Mouse (Mus musculus) telencephalon, adult 2 months (tissue): ENCODE measurements around the gene Ap2a2.
"Not testable (repeated sequence)": the region's sequence is repeated elsewhere in the genome, so short reads cannot be mapped to it uniquely, and the experiment has no call there.

Experiments used
- DNase-seq: peaks from one replicate; pipeline ENCODE4 v3.0.0-alpha.2; 2011; ENCODE audit warnings: low read depth, low spot score

Ap2a2 gene

DNA sequence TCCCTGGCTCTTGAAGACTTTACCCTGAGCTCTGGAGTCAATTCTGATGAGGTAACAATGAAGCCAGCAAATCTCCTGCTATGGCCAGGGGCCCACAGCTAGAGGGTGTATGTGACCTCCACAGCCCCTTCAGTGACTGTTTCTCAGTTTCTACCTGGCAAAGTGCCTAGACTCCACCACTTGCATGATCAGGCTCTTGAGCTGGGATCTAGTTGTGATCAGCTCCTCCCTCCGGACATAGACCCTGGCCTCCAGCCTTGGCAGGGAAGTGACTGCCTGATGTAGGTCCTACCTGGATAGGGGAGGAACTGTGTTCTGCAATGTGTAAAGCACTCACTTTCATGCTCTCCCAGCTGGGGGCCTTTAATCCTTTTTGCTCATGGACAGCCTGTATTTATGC is 98.4 kb downstream of the Ap2a2 start:
- DNase-seq = no peak

DNA sequence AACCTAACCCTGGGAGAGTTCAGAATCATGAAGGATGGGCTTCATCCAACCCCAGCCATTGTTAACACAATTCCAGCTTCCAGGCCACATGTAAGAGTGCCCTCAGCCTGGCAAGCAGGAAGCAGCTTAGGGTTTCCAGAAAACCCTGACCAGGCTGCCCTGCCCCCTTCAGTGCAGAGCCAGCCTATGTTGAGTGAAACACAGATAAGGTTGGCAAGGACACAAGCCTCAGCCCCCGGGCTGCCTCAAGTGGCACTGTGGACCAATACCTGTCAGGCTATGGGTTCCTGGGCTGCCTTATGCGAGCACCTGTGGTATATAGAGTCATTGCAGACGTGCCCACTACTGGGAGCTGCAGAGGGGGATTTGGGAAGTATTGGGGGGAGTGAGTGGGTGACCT is 99.5 kb downstream of the Ap2a2 start:
- DNase-seq = no peak

DNA sequence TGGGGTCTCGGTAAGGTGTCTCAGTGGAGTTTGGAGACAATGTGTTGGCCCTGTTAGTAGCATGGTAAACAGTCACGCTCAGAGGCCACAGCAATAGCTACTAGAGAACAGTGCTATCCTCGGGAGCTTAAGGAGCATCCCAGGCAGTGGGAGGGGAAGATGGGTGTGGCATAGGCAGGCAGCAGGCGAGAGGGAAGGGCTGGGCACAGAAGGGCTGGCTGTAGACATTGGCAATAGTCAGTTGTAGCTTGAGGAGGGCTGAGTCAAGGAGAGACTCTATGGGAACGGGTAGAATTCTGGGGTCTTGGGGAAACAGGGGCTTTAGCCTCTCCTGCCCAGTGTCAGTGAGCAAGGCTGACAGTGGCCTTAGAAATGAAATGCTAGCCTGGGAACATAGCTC is 100.2 kb downstream of the Ap2a2 start:
- DNase-seq = no peak

DNA sequence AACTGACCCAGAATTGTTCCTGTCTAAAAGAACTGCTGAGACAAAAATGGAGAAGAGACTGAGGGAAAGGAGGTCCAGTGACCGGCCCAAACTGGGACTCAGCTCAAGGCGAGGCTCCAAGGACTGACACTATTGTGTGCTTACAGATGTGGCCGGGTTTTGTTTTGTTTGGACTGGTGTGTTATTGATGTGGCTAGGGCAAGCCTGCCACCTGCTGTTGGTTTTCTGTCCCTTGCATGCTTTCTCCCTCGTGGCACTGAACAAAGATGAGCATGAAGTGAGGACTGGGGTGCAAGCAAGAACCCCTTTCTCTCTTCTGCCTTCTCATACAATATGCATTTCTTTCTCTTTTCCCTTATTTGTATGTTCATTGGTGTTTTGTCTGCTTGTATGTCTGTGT is 104.2 kb downstream of the Ap2a2 start:
- no peak for DNase-seq

DNA sequence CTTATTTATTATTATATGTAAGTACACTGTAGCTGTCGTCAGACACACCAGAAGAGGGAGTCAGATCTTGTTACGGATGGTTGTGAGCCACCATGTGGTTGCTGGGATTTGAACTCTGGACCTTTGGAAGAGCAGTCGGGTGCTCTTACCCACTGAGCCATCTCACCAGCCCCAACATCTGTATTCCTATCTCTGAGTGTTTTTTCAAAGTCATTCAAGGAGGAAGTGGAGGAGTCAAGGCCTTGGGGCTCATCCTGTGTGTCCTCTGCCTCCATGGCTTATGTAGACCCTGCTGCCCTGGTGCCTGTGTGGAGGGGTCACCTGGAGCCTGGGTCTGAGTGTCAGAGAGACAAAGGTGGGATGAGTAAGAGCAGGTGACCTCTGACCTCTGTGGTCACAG is 107.1 kb downstream of the Ap2a2 start:
- not testable (repeated sequence) for DNase-seq

DNA sequence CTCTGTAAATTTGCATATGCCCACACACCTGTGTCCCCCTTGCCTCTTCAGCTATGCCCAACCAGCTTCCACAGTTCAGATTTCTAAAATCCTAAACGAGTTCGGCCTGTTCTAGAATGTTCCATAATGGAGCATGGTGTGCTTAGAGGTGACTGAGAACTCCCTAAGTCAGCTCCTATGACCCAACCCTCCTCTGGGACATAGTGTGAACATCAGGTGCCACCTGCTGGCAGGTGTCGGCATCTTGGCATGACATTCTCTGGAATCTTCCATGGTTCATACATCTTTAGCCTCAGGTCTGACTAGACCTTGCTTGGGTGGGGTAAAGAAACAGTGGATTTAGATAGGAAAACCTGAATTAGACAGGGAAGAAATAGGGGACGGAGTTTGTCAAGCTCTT is 109.0 kb downstream of the Ap2a2 start:
- no peak for DNase-seq

- DNase-seq = no peak
Measured at GRCm38 (mm10) chr7:141671626-141672291, 109.8 kb downstream of the Ap2a2 start.

GRCm38 (mm10) chr7:141678922-141679321 is 116.9 kb downstream of the Ap2a2 start:
- DNase-seq = no peak
